Mouse (Mus musculus) embryonic facial prominence, embryonic 13.5 days (tissue): ENCODE measurements around the gene Birc2. TPM values are rescaled to one million over a fixed set of nuclear protein-coding genes. Genes with fewer than 3 reads are reported as not detected.

ENCODE experiments used
- ATAC-seq: fragments of 200-750 bp; cut with Nextera tagmentation; 2 replicates; pipeline ENCODE4 v1.8.0; 2017; ENCODE audit warnings: low read depth; ENCODE audit not compliant: insufficient number of reproducible peaks, insufficient read depth, low FRiP score, low TSS enrichment
- H3K27ac ChIP-seq: fragments of 300-500 bp; sonication (generic); 2 replicates; pipeline ENCODE4 v1.5.1; 2015; ENCODE audit warnings: moderate library complexity, mild to moderate bottlenecking, inconsistent platforms
- H3K27me3 ChIP-seq: fragments of 300-500 bp; sonication (generic); 2 replicates; pipeline ENCODE4 v1.6.1; 2015; ENCODE audit warnings: mild to moderate bottlenecking, inconsistent platforms
- H3K36me3 ChIP-seq: fragments of 300-500 bp; sonication (generic); 2 replicates; pipeline ENCODE4 v1.6.1; 2015; ENCODE audit warnings: mild to moderate bottlenecking, inconsistent platforms
- H3K4me1 ChIP-seq: fragments of 300-500 bp; sonication (generic); 2 replicates; pipeline ENCODE4 v1.6.1; 2015; ENCODE audit warnings: inconsistent platforms
- H3K4me2 ChIP-seq: fragments of 300-500 bp; sonication (generic); 2 replicates; pipeline ENCODE4 v1.6.1; 2015; ENCODE audit warnings: moderate library complexity, mild to moderate bottlenecking, inconsistent platforms
- H3K4me3 ChIP-seq: fragments of 300-500 bp; sonication (generic); 2 replicates; pipeline ENCODE4 v1.5.1; 2015; ENCODE audit warnings: mild to moderate bottlenecking, inconsistent platforms
- H3K9ac ChIP-seq: fragments of 300-500 bp; sonication (generic); 2 replicates; pipeline ENCODE4 v1.6.1; 2015; ENCODE audit warnings: mild to moderate bottlenecking, inconsistent platforms
- H3K9me3 ChIP-seq: fragments of 300-500 bp; sonication (generic); 2 replicates; pipeline ENCODE4 v1.6.1; 2016; ENCODE audit warnings: inconsistent platforms
- whole genome bisulfite sequencing: fragments of 180-500 bp; shearing (Covaris S2); methylation state at CpG from one replicate; pipeline ENCODE4 v1.1.7; 2015; ENCODE audit warnings: mixed read lengths; 5-methylcytosine and 5-hydroxymethylcytosine counted together
- polyA plus RNA-seq: library from polyadenylated mRNA; unstranded; fragments of >200 nt; fragmentation: Nextera tagmentation; extraction: Ambion mirVana; gene quantifications from 2 replicates; pipeline ENCODE4 v1.2.1, GENCODE M21; 2015

The Birc2 gene
- polyA plus RNA-seq, 1 experiment from 2014 or later: 41.6 TPM

GRCm38 (mm10) chr9:7780250-7781150 is 56.4 kb downstream of the Birc2 start:
- Histone ChIP-seq H3K9ac (no peak overlapping the region), H3K4me3 (no peak overlapping the region), H3K36me3 (peaks cover 15% of the 10 kb centered on the region), H3K27me3 (no peaks in the 10 kb centered on the region), H3K4me1 (peaks cover 18% of the 10 kb centered on the region), H3K27ac (no peak overlapping the region), H3K9me3 (no peaks in the 10 kb centered on the region), H3K4me2 (no peak overlapping the region)
- ATAC-seq: no peak
- 91% methylated on average over 8 of the region's 8 CpGs for WGBS

GRCm38 (mm10) chr9:7779786-7780185 is 57.1 kb downstream of the Birc2 start:
- no peak overlapping the region for H3K9ac ChIP-seq
- H3K4me1 ChIP-seq: peaks cover 11% of the 10 kb centered on the region
- H3K27ac ChIP-seq: no peak overlapping the region
- ATAC-seq: no peak
- H3K9me3 ChIP-seq: no peaks in the 10 kb centered on the region
- WGBS: 94% methylated on average over 4 of the region's 4 CpGs
- no peak overlapping the region for H3K4me3 ChIP-seq
- peaks cover 15% of the 10 kb centered on the region for H3K36me3 ChIP-seq
- no peaks in the 10 kb centered on the region for H3K27me3 ChIP-seq
- H3K4me2 ChIP-seq: no peak overlapping the region

- Histone ChIP-seq H3K4me1 (peaks cover 1% of the 10 kb centered on the region; the same call in 1 of the 2 replicates), H3K27me3 (no peaks in the 10 kb centered on the region), H3K9me3 (no peaks in the 10 kb centered on the region), H3K4me3 (no peak overlapping the region), H3K27ac (no peak overlapping the region), H3K36me3 (peaks cover 18% of the 10 kb centered on the region), H3K4me2 (no peak overlapping the region), H3K9ac (no peak overlapping the region)
- WGBS: 69% methylated on average over 7 of the region's 7 CpGs
- ATAC-seq: no peak
Measured at GRCm38 (mm10) chr9:7778771-7779170, 58.1 kb downstream of the Birc2 start.

GRCm38 (mm10) chr9:7777652-7778051 is 59.2 kb downstream of the Birc2 start:
- no peak for ATAC-seq
- no peak overlapping the region for H3K4me2 ChIP-seq
- no peaks in the 10 kb centered on the region for H3K9me3 ChIP-seq
- H3K27me3 ChIP-seq: no peaks in the 10 kb centered on the region
- WGBS: 74% methylated on average over 1 of the region's 1 CpGs
- no peak overlapping the region for H3K27ac ChIP-seq
- H3K36me3 ChIP-seq: peaks cover 22% of the 10 kb centered on the region
- H3K9ac ChIP-seq: no peak overlapping the region
- H3K4me3 ChIP-seq: no peak overlapping the region
- no peaks in the 10 kb centered on the region for H3K4me1 ChIP-seq

- 93% methylated on average over 1 of the region's 1 CpGs for WGBS
Measured at GRCm38 (mm10) chr9:7776940-7777339, 59.9 kb downstream of the Birc2 start.

GRCm38 (mm10) chr9:7775986-7776385 is 60.9 kb downstream of the Birc2 start:
- H3K36me3 ChIP-seq: peaks cover 29% of the 10 kb centered on the region
- no peak overlapping the region for H3K9ac ChIP-seq
- no peak for ATAC-seq
- peaks cover 7% of the 10 kb centered on the region; the same call in 1 of the 2 replicates for H3K4me1 ChIP-seq
- no peak overlapping the region for H3K4me3 ChIP-seq
- no peaks in the 10 kb centered on the region for H3K9me3 ChIP-seq
- H3K27ac ChIP-seq: no peak overlapping the region
- WGBS: 83% methylated on average over 3 of the region's 3 CpGs
- H3K27me3 ChIP-seq: no peaks in the 10 kb centered on the region
- H3K4me2 ChIP-seq: no peak overlapping the region

More at GRCm38 (mm10) chr9:7776940-7777339, 59.9 kb downstream of the Birc2 start:
- no peaks in the 10 kb centered on the region for H3K9me3 ChIP-seq
- ATAC-seq: no peak
- H3K4me2 ChIP-seq: no peak overlapping the region
- H3K27me3 ChIP-seq: no peaks in the 10 kb centered on the region
- H3K4me3 ChIP-seq: no peak overlapping the region
- H3K36me3 ChIP-seq: peaks cover 29% of the 10 kb centered on the region
- H3K27ac ChIP-seq: no peak overlapping the region
- peaks cover 6% of the 10 kb centered on the region; the same call in 1 of the 2 replicates for H3K4me1 ChIP-seq
- H3K9ac ChIP-seq: no peak overlapping the region

- Histone ChIP-seq H3K36me3 (peaks cover 35% of the 10 kb centered on the region), H3K4me3 (no peak overlapping the region), H3K27me3 (no peaks in the 10 kb centered on the region), H3K4me2 (no peak overlapping the region), H3K9ac (no peak overlapping the region), H3K27ac (no peak overlapping the region), H3K4me1 (peaks cover 7% of the 10 kb centered on the region; the same call in 1 of the 2 replicates), H3K9me3 (no peaks in the 10 kb centered on the region)
- ATAC-seq: no peak
- 88% methylated on average over 2 of the region's 2 CpGs for WGBS
Measured at GRCm38 (mm10) chr9:7775011-7775410, 61.9 kb downstream of the Birc2 start.

- Histone ChIP-seq H3K4me1 (peaks cover 7% of the 10 kb centered on the region; the same call in 1 of the 2 replicates), H3K9me3 (no peaks in the 10 kb centered on the region), H3K27ac (no peak overlapping the region), H3K4me3 (no peak overlapping the region), H3K36me3 (peaks cover 38% of the 10 kb centered on the region), H3K9ac (no peak overlapping the region), H3K27me3 (no peaks in the 10 kb centered on the region), H3K4me2 (no peak overlapping the region)
- ATAC-seq: no peak
- 89% methylated on average over 10 of the region's 10 CpGs for WGBS
Measured at GRCm38 (mm10) chr9:7774538-7774937, 62.3 kb downstream of the Birc2 start.

- H3K4me3 ChIP-seq: no peak overlapping the region
- H3K9me3 ChIP-seq: no peaks in the 10 kb centered on the region
- peaks cover 39% of the 10 kb centered on the region for H3K36me3 ChIP-seq
- WGBS: 93% methylated on average over 5 of the region's 5 CpGs
- no peak overlapping the region for H3K9ac ChIP-seq
- ATAC-seq: no peak
- H3K4me1 ChIP-seq: peaks cover 7% of the 10 kb centered on the region; the same call in 1 of the 2 replicates
- H3K27ac ChIP-seq: no peak overlapping the region
- no peaks in the 10 kb centered on the region for H3K27me3 ChIP-seq
- no peak overlapping the region for H3K4me2 ChIP-seq
Measured at GRCm38 (mm10) chr9:7773686-7774085, 63.2 kb downstream of the Birc2 start.

- peaks cover 39% of the 10 kb centered on the region for H3K36me3 ChIP-seq
- H3K27ac ChIP-seq: no peak overlapping the region
- no peak overlapping the region for H3K4me3 ChIP-seq
- no peak overlapping the region for H3K9ac ChIP-seq
- no peak overlapping the region for H3K4me2 ChIP-seq
- H3K27me3 ChIP-seq: no peaks in the 10 kb centered on the region
- ATAC-seq: no peak
- peaks cover 7% of the 10 kb centered on the region; the same call in 1 of the 2 replicates for H3K4me1 ChIP-seq
- WGBS: 70% methylated on average over 4 of the region's 4 CpGs
- no peaks in the 10 kb centered on the region for H3K9me3 ChIP-seq
Measured at GRCm38 (mm10) chr9:7772773-7773454, 64.0 kb downstream of the Birc2 start.

- H3K36me3 ChIP-seq: peaks cover 39% of the 10 kb centered on the region
- H3K4me2 ChIP-seq: no peak overlapping the region
- no peaks in the 10 kb centered on the region for H3K9me3 ChIP-seq
- H3K27me3 ChIP-seq: no peaks in the 10 kb centered on the region
- no peak overlapping the region for H3K9ac ChIP-seq
- 77% methylated on average over 2 of the region's 2 CpGs for WGBS
- no peak overlapping the region for H3K27ac ChIP-seq
- no peak overlapping the region for H3K4me3 ChIP-seq
- H3K4me1 ChIP-seq: peaks cover 7% of the 10 kb centered on the region; the same call in 1 of the 2 replicates
- no peak for ATAC-seq
Measured at GRCm38 (mm10) chr9:7772361-7772760, 64.5 kb downstream of the Birc2 start.
